In genomic region chr14:120831847-120832613, GRCm38 (mm10) we compare ENCODE assay signal across 7 mouse cellular contexts.
A peak's percentile ranks its signal among the peaks of the same experiment; 100 is the strongest.
DNase-seq lines count a peak whose midpoint lies in the region; ATAC-seq lines count a peak whose summit lies in the region.

No protein-coding gene starts in this region.

- H3K4me3 ChIP-seq in intestine, embryonic 16.5 days (ENCODE audit: low read length) = peak overlapping the region; percentile 47
- no peak overlapping the region for H3K4me3 ChIP-seq in midbrain, embryonic 11.5 days (ENCODE audit: low read depth, low read length)

- peak overlapping the region; percentile 64 for H3K9ac ChIP-seq in intestine, embryonic 16.5 days (ENCODE audit: low read depth, low read length)
- peak overlapping the region; percentile 37; the same call in 1 of the 2 replicates for H3K9ac ChIP-seq in midbrain, embryonic 11.5 days (ENCODE audit: low read length)

- no peaks in the 10 kb centered on the region for H3K36me3 ChIP-seq in intestine, embryonic 16.5 days (ENCODE audit: control insufficient read depth, insufficient read depth, low read length)
- no peaks in the 10 kb centered on the region for H3K36me3 ChIP-seq in midbrain, embryonic 11.5 days (ENCODE audit: control insufficient read depth, insufficient read depth, low read length)

- peak; percentile 87 to 88 for DNase-seq in adrenal gland, adult 18-20 months (ENCODE audit: low spot score in 2 of 2)
- peak; percentile 93 for DNase-seq in embryo, embryonic 11 days
- DNase-seq in gastrocnemius, postnatal 4 days (ENCODE audit: low spot score in 2 of 2) = peak; percentile 77 to 91
- DNase-seq in left cerebral cortex, postnatal 36 days (ENCODE audit: low spot score in 2 of 2) = peak; percentile 89 to 93
- DNase-seq in midbrain, embryonic 11.5 days (ENCODE audit: low spot score, missing footprints) = peak; percentile 99
- peak; percentile 94 for DNase-seq in skeletal muscle tissue, adult 2 months (ENCODE audit: low read depth, low spot score)

- peak overlapping the region; percentile 67 for H3K4me2 ChIP-seq in intestine, embryonic 16.5 days (ENCODE audit: low read depth, low read length)
- H3K4me2 ChIP-seq in midbrain, embryonic 11.5 days = peak overlapping the region; percentile 20

- no peaks in the 10 kb centered on the region for H3K27me3 ChIP-seq in intestine, embryonic 16.5 days (replicated peaks; ENCODE audit: control insufficient read depth, insufficient read depth, low read length)
- no peaks in the 10 kb centered on the region for H3K27me3 ChIP-seq in midbrain, embryonic 11.5 days (ENCODE audit: control insufficient read depth, insufficient read depth, low read length)

- peaks cover 13% of the 10 kb centered on the region for H3K4me1 ChIP-seq in intestine, embryonic 16.5 days (ENCODE audit: control insufficient read depth, insufficient read depth, low read length)
- peaks cover 4% of the 10 kb centered on the region for H3K4me1 ChIP-seq in midbrain, embryonic 11.5 days (ENCODE audit: control insufficient read depth, insufficient read depth, low read length)

- no peaks in the 10 kb centered on the region for H3K9me3 ChIP-seq in intestine, embryonic 16.5 days (ENCODE audit: control insufficient read depth, low read length)
- no peaks in the 10 kb centered on the region for H3K9me3 ChIP-seq in midbrain, embryonic 11.5 days (ENCODE audit: control insufficient read depth, low read length)

- intact Hi-C loops in left cerebral cortex, postnatal 36 days (cut with DNase I) = loop anchor here (5.0 to 10.0 kb wide), 5 partner anchors 80 to 620 kb away; partner anchors contain the start of genes Farp1 and Ipo5

- peak overlapping the region; percentile 98 for H3K27ac ChIP-seq in intestine, embryonic 16.5 days (ENCODE audit: low read length)
- no peak overlapping the region for H3K27ac ChIP-seq in midbrain, embryonic 11.5 days (ENCODE audit: low read depth, low read length)

- 1% methylated on average over 23 of the region's 23 CpGs for WGBS in intestine, embryonic 16.5 days
- 9% methylated on average over 23 of the region's 23 CpGs for WGBS in midbrain, embryonic 11.5 days

- ATAC-seq in intestine, embryonic 16.5 days = peak; percentile 97
- peak; percentile 78 for ATAC-seq in midbrain, embryonic 11.5 days (ENCODE audit: low FRiP score)
